Mouse (Mus musculus) layer of hippocampus, adult 18-20 months (tissue): ENCODE measurements at regions not wholly inside any gene's neighbourhood (a gene's known extent, or its start where the extent isn't known, plus 50 kb on each side); places are given as distances from the start of the nearest gene placed in this dataset.

Source experiments
- DNase-seq, 2 experiments: peaks; one replicate each; pipeline ENCODE4 v3.0.0; 2022; ENCODE audit warnings: low spot score in 2 of 2

DNA sequence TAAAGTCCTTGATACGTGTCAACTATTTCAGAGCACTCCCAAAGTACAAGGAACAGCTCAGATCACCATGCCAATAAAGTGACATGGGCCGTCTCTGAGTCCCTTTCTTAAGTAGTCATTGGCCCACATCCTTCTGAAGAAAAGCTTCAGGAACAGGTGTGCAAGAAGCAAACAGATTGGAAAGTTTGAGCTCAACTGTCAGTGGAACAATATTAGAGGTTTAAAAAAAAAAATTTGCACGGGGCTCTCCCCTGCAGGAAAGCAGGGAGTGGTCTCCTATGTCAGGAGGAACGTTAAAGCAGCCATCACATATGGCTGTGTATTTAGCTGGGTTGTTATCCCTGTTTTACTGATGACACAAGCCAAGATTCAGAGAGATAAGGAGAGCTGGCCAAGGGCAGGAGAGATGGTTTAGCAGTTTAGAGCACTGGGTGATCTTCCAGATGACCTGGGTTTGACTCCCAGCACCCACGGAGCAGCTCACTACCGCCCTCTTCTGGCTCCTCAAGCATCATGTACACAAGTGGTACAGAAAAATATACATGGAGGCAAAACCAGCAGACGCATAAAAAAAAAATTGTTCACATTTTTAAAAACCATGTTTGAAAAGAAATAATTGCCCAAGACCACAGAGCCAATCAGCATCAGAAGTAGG lies 318.3 kb upstream of the Clint1 start:
- no peak for DNase-seq

GRCm38 (mm10) chr11:45535501-45536025 lies 316.3 kb upstream of the Clint1 start:
- DNase-seq: no peak

GRCm38 (mm10) chr11:45538011-45538410 lies 313.8 kb upstream of the Clint1 start:
- DNase-seq: no peak

GRCm38 (mm10) chr11:45539459-45539858 lies 312.4 kb upstream of the Clint1 start:
- peak; percentile 31 to 78 for DNase-seq

DNA sequence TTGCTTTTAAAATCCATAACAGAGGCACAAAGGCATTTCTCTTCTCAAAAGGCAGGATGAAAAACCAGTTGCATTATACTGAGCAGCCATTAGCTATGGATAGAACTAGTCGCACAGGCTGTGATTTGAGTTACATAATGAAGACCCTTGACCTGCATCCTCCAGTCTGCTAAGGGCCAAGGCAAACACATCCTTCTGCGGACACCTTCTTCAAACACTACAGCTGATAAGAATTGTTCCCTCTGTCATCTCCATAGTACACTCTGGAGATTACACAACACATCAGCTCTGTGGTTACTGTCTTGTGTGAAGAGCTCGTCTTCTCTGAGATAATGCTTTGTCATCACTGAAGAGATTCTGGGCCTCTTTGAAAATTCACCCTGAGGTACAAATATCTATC lies 307.3 kb upstream of the Clint1 start:
- DNase-seq: no peak

- no peak for DNase-seq
Observed at GRCm38 (mm10) chr11:45545896-45546626, 305.8 kb upstream of the Clint1 start.

- no peak for DNase-seq
Observed at GRCm38 (mm10) chr11:45546861-45547260, 305.0 kb upstream of the Clint1 start.

DNA sequence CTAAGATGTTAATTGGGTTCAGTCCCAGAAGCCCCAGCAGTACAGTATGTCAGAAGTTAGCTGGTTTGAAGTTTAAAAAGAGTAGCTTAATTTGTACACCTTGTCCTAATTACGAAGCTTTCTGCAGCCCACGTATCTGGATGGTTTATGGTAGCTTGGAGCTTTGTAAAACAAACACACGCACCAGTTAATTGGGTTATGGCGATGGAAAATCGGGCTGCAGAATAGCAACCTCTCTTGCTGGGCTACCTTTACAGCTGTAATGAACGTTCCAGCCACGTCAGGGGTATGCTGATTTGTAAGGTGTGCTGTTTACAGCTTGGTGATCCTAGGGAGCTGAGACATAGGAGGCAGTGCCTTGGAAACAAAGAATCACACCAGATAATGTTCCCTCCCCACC lies 301.5 kb upstream of the Clint1 start:
- DNase-seq: no peak

- peak; percentile 1 to 24 for DNase-seq
Observed at GRCm38 (mm10) chr11:45577469-45578154, 274.2 kb upstream of the Clint1 start.

DNA sequence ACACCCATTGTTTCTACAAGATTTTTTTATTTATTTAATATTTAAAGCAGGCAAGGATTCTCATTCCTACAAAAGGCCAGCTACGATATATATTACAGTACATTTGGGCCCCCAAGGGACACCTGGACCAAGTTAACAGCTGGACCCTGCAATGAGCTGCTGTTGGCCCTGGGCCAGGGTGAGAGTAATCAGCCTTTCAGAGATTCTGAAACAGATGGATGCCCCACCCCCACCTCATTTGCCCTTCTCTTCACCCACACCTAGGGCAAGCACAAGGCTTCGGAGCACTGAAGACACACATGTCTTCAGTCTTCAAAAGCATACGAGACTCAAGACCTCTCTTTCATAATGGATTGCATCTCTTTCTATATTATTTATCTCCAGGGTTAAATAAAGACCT lies 259.5 kb upstream of the Clint1 start:
- no peak for DNase-seq

DNA sequence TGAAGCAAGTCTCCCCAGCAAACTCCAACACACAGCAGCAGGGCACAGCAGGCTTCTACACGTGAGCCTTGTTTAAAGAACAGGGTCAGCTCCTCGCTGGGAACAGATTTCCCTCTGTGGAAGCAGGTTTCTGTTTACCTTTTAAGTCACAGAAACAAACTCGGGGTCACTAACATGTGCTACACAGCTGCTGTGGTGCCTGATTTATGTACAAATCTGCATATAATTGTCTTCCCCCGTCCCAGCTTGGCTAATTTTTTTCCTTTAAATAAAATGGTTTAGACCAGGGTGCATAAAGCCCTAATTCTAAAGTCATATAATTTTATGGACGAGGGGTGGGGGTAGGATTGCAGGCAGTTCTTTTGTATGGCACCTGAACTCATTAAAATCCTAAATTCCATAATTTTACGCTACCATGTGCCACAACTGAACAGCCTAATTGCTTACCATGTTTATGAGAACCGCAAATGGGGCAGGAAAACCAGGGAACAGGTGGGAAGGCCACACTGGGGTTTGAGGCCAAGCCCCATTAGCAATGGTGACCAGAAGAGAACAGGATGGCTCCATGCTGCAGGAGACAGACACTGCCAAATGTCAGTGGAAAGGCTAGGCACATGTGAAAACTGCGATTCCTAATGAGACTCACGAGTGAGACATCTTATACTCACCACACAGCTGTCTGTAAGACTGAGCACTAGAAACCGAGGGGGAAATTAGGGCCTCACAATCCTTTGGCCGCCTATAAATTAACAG lies 258.8 kb upstream of the Clint1 start:
- DNase-seq: no peak

DNA sequence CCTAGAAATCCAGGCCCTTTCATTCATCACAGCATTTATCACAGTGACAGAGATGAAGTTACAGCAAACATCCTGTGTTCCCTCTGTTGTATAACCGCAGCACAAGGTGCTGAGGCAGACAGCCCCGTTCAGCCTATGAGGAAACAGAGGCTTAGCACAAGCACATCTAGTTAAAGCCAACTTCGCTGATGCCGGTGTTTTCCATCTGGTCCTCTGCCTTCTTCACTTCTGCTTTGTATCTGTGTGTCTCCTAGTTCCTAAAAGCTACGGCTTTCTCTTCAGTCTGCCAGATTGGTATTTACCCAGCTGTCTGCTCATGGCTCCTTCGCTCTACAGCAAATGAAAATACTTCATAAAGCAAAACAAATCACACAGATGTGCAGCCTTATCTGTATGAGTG lies 256.5 kb upstream of the Clint1 start:
- DNase-seq: peak; percentile 1 to 15

GRCm38 (mm10) chr11:45621824-45622223 lies 230.0 kb upstream of the Clint1 start:
- DNase-seq: no peak

GRCm38 (mm10) chr11:45622701-45623100 lies 229.2 kb upstream of the Clint1 start:
- no peak for DNase-seq

- DNase-seq: no peak
Observed at GRCm38 (mm10) chr11:45624233-45624632, 227.6 kb upstream of the Clint1 start.

DNA sequence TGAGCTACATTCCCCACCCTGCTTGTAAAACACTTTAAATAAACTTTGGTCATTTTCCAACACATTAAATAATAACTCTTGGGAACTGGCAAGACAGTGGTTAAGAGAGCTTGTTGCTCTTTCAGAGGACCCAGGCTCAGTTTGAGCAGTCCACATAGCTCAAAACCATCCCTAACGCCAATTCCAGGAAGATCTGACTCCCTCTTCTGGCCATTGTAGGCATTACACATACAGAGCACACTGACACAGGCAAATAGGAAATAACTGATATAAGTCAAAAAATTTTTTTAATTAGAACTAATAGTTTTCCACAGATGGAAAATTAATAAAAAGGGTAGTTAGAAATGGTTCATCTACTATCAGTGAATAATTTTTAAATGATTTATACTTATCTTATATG lies 222.6 kb upstream of the Clint1 start:
- DNase-seq: no peak

DNA sequence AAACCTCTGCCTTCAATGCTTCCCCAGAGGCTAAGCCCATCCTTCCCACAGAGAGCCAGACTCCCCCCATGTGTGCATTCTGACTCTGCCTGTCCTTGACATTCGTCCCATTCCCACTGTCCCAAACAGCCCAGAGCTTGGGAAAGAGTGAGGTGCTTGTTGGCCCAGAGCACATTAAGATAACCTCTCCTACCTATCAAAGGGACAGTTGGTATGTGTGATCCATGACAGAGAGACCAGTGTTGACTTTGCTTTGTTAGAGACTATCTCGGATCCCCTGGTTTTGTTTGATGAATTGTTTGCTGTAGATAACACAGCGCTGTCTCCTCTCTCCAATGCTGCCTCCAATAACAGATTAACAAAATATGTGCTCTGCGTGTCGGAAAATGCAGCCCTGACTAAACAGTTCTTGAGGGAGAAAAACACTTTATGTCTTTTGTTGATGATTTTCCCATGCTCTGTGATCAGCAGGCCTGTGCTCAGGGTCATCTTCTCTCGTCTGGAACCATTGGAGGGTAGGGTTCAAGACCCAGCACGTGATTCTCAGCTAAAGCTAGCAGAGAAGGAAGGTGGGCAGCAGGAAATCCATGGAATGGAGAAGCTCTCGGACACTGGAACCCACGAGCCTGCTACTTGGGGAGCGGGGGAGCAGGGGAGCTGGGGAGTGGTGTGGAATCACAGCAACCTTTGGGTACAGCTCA lies 217.2 kb upstream of the Clint1 start:
- DNase-seq: no peak

GRCm38 (mm10) chr11:45635896-45636295 lies 216.0 kb upstream of the Clint1 start:
- no peak for DNase-seq

- DNase-seq: no peak
Observed at GRCm38 (mm10) chr11:45639236-45639635, 212.6 kb upstream of the Clint1 start.

DNA sequence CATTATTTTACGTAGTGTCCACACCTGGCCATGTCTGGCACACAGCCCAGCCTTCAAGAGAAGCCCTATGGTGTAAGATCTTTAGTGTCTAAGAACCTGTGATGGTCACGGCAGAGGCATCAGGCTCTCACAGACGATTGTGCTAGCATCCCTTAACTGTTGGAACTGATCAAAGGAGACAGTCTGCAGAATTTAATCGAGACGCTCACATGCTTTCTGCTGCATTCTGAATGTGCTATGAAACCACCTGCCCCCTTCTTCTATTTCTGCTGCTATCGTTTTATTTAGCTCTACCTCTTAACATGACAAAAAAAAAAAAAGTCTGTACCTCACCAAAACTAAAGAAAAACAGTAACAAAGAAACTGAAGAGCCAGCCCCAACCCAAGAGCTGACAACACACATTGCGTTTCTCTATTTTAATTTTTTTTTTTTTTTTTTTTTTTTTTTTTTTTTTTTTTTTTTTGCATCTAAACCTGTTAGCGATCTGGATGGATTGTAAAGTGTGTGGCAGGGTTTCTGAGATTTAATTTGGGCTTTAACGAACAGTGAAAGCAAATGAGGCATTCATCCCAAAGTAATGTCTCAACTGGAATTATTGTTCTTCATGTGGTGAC lies 209.6 kb upstream of the Clint1 start:
- DNase-seq: no peak
